Mouse (Mus musculus) myocyte (in vitro differentiated cells): ENCODE data around the gene Elavl1.

Source experiments
- MYOG ChIP-seq, 3 experiments: IDR thresholded peaks; one replicate each; pipeline ENCODE4 v1.6.1; 2011; ENCODE audit warnings: control low read depth in 2 of 3, low read depth in 2 of 3, mild to moderate bottlenecking in 2 of 3; ENCODE audit not compliant: insufficient read length in 2 of 3, control insufficient read depth in 1 of 3, insufficient read depth in 1 of 3
- POLR2A ChIP-seq: IDR thresholded peaks from one replicate; pipeline ENCODE4 v1.6.1; 2011; ENCODE audit warnings: low read depth, mild to moderate bottlenecking, control low read depth, moderate library complexity; ENCODE audit not compliant: insufficient read length
- USF1 ChIP-seq: IDR thresholded peaks from one replicate; pipeline ENCODE4 v1.6.1; 2011; ENCODE audit warnings: low read depth, mild to moderate bottlenecking, control low read depth, moderate library complexity

DNA sequence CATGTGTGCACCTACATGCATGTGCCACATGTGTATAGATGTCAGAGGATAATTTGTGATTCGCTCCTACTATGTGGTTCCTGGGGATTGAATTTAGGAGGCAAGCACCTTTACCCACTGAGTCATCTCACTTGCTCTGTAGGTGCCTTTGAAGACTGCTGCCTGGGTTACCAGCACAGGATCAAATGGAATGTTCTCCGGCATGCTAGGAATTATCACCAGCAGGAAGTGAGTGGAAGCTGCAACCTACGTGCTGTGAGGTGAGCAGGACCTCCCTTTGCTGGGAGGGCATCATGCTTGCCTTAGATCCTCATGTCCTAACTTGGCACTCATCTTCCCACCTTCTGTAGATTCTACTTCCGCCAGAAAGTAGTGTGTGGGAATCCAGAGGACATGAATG, 28.5 kb upstream of the Elavl1 start:
- TF ChIP-seq MYOG (IDR thresholded peaks at IDR 0.05; ENCODE audit: control insufficient read depth in 1 of 3, insufficient read depth in 1 of 3, insufficient read length in 2 of 3, low read depth in 2 of 3) (no peak), POLR2A (no peak), USF1 (no peak)
